Mouse (Mus musculus): ENCODE results near the gene Bfsp1. TPM values are rescaled to one million over a fixed set of nuclear protein-coding genes. Genes with fewer than 3 reads are reported as not detected.

Gene Bfsp1
- polyA plus RNA-seq, 1 experiment from 2014 or later, result 0.85 TPM

Other genes starting within 250 kb of the Bfsp1 start
- gene Dstn, start 52.1 kb upstream of the Bfsp1 start, polyA plus RNA-seq (2015; fragmentation: Nextera tagmentation; extraction: Ambion mirVana), result 431 and 440 TPM in 2 replicates
- gene Rrbp1, start 148.1 kb upstream of the Bfsp1 start, polyA plus RNA-seq (2015; fragmentation: Nextera tagmentation; extraction: Ambion mirVana), result 29.2 and 32.8 TPM in 2 replicates
- gene Banf2, start 169.9 kb upstream of the Bfsp1 start, polyA plus RNA-seq (2015; fragmentation: Nextera tagmentation; extraction: Ambion mirVana), result not detected in 2 replicates

All from hindbrain, embryonic 16.5 days (tissue).